Mouse (Mus musculus): ENCODE data around the gene Prkag2.

DNA sequence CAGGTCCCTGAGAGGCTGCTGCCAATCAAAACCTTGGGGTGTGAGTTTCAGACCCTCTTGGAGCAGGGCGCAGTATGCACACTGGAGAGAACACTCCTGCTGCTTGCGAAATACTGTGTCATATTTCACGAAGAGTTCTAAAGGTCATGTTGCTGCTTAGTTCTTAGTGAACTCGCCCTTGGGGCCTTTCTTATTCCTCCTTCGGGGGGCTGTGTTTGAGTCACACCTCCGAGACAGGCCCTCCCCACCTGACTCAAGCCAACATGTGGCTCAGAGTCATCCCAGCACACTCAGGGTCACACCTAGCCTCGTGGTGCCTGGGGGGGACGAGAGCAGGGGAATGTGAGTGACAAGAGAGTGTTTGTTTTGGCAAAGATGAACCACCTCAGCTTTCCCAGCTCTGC, 99.0 kb downstream of the Prkag2 start:
- TF ChIP-seq CTCF (IDR thresholded peaks at IDR 0.05; ENCODE audit: control insufficient read depth, insufficient read depth, low read length) (no peak), POLR2A (IDR thresholded peaks at IDR 0.05; ENCODE audit: borderline replicate concordance, control insufficient read depth, low read depth, low read length) (no peak)

All from bone marrow, adult 2 months (tissue).